Mouse (Mus musculus) lung, adult 2 months (tissue): ENCODE measurements at regions not wholly inside any gene's neighbourhood (a gene's known extent, or its start where the extent isn't known, plus 50 kb on each side); places are given as distances from the start of the nearest gene placed in this dataset.

Experiments used
- DNase-seq: peaks from one replicate; pipeline ENCODE4 v3.0.0; 2022
- H3K4me1 ChIP-seq: fragments of 200-500 bp; 2 replicates; pipeline ENCODE4 v1.6.1; 2011; ENCODE audit warnings: low read length; ENCODE audit not compliant: control insufficient read depth, insufficient read depth
- H3K4me3 ChIP-seq: fragments of 200-500 bp; replicated peaks from 2 replicates; pipeline ENCODE3; 2011; ENCODE audit warnings: low read depth, mild to moderate bottlenecking, control low read depth, low read length; ENCODE audit errors: extremely low read depth
- CTCF ChIP-seq: fragments of 200-500 bp; IDR thresholded peaks from 2 replicates; pipeline ENCODE4 v1.5.1; 2011; ENCODE audit warnings: mild to moderate bottlenecking, low read length, control low read depth; ENCODE audit not compliant: insufficient read depth
- POLR2A ChIP-seq: fragments of 200-500 bp; IDR thresholded peaks from 2 replicates; pipeline ENCODE4 v1.6.1; 2011; ENCODE audit warnings: low read depth, mild to moderate bottlenecking, control low read depth, low read length, borderline replicate concordance; ENCODE audit errors: extremely low read depth
- WGBS: fragments of 180-500 bp; shearing (Covaris S2); methylation state at CpG from one replicate; pipeline ENCODE4 v1.1.7; 2018; 5-methylcytosine and 5-hydroxymethylcytosine counted together

DNA sequence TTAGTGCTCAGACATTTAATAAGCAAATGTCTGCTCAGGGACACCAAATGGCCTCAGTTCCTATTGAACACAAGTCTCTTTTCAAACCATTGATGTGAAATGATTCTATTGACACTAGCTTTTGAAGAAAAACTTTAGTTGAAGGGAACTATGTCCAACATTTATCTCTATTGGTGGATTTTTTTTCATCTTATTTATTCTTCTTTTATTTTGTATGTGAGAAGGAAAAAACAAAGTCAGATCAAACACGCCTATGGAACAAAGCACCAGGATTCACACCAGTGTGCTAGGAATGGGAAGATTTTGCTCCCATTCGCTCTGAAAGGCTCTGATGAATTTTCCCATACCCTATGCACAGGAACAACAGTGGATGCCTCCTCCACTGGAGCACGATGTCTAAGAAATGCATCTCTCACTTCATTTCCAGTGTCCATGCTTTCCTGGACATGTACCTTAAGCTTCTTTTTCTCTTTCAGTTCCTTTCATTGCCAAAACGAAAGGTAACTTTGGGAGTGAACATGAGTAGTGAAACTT, 416.4 kb downstream of the Tmem161b start:
- 78% methylated on average over 4 of the region's 4 CpGs for WGBS
- no peak overlapping the region for H3K4me3 ChIP-seq

GRCm38 (mm10) chr13:84639087-84640022, 417.3 kb downstream of the Tmem161b start:
- 75% methylated on average over 6 of the region's 6 CpGs for WGBS

More for the DNA sequence above, 416.4 kb downstream of the Tmem161b start:
- DNase-seq = no peak
- H3K4me1 ChIP-seq = no peaks in the 10 kb centered on the region
- no peak for TF ChIP-seq POLR2A
- no peak for TF ChIP-seq CTCF

GRCm38 (mm10) chr13:84644024-84644423, 421.9 kb downstream of the Tmem161b start:
- TF ChIP-seq CTCF (no peak), POLR2A (no peak)
- 78% methylated on average over 4 of the region's 4 CpGs for WGBS
- no peak overlapping the region for H3K4me3 ChIP-seq
- no peaks in the 10 kb centered on the region for H3K4me1 ChIP-seq
- DNase-seq = no peak

More at GRCm38 (mm10) chr13:84639087-84640022, 417.3 kb downstream of the Tmem161b start:
- DNase-seq = no peak
- no peak for TF ChIP-seq CTCF
- TF ChIP-seq POLR2A = no peak
- H3K4me3 ChIP-seq = no peak overlapping the region
- no peaks in the 10 kb centered on the region for H3K4me1 ChIP-seq

DNA sequence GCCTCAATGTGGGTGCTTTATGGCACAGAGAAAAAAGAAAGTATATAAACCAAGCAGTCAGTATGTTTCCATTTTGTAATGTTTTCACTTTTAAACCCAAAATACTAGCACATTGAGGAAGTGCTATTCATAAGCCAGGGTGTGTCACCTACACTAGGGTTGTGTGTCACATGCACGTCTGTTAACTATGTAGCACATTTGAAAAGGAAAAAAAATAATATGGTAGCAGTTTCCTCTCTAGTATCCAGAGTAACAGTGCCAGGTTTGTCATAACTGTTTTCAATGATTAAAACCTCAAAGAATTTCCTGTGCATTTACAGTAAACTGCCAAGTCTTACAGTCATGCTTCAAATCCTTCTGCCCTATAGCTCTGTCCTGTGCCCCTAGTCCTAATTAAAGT, 424.8 kb downstream of the Tmem161b start:
- WGBS = 30% methylated on average over 1 of the region's 1 CpGs

DNA sequence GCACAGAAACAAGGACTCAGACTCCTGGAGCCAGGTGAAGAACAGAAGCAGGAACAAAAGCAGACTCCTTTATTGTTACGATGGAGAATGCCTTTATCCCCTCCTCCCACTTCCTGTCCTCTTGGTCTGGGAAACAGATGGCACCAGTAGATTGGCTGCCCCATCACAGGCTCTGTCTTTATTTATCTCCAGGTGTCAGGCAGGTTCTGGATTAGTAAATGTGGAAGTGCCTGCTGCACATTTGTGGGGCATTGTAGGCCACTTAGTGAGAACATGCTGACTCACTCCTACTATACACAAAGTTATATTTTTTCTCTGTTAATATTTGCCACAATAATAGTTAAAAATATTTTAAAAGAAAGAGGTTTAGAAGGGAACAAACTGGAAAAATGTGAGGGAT, 426.0 kb downstream of the Tmem161b start:
- DNase-seq = no peak
- Histone ChIP-seq H3K4me1 (no peaks in the 10 kb centered on the region), H3K4me3 (no peak overlapping the region)
- WGBS = 17% methylated on average over 1 of the region's 1 CpGs
- TF ChIP-seq CTCF = no peak
- TF ChIP-seq POLR2A = no peak

More for the DNA sequence above, 424.8 kb downstream of the Tmem161b start:
- DNase-seq = no peak
- Histone ChIP-seq H3K4me1 (no peaks in the 10 kb centered on the region), H3K4me3 (no peak overlapping the region)
- TF ChIP-seq CTCF = no peak
- no peak for TF ChIP-seq POLR2A

DNA sequence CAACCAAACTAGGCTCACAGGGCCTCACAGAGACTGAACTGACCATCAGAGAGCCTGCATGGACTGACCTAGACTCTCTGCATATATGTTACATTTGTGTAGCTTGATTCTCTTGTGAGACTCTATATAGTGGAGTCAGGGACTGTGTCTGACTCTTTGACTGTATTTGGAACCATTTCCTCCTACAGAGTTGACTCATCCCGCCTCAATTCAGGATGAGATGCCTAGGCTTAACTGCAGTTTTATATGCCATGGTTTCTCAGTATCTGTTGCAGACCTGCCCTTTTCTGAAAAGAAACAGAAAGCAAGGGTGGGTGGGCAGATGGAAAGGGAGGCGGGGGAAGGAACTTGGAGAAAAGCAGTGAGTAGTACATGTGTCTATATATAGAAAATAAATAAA, 441.9 kb downstream of the Tmem161b start:
- TF ChIP-seq CTCF = no peak
- TF ChIP-seq POLR2A = no peak
- 80% methylated on average over 2 of the region's 2 CpGs for WGBS
- H3K4me3 ChIP-seq = no peak overlapping the region

GRCm38 (mm10) chr13:84680971-84681370, 458.9 kb downstream of the Tmem161b start:
- Histone ChIP-seq H3K4me1 (no peaks in the 10 kb centered on the region), H3K4me3 (no peak overlapping the region)
- no peak for DNase-seq
- WGBS = 43% methylated on average over 2 of the region's 2 CpGs
- TF ChIP-seq POLR2A = no peak
- no peak for TF ChIP-seq CTCF

More for the DNA sequence above, 441.9 kb downstream of the Tmem161b start:
- no peak for DNase-seq
- no peaks in the 10 kb centered on the region for H3K4me1 ChIP-seq

GRCm38 (mm10) chr13:84685930-84686329, 463.8 kb downstream of the Tmem161b start:
- H3K4me1 ChIP-seq = no peaks in the 10 kb centered on the region
- H3K4me3 ChIP-seq = no peak overlapping the region
- TF ChIP-seq CTCF (no peak), POLR2A (no peak)
- DNase-seq = no peak
- WGBS = 48% methylated on average over 2 of the region's 2 CpGs

- no peak for DNase-seq
- no peak for TF ChIP-seq POLR2A
- TF ChIP-seq CTCF = no peak
- WGBS = 91% methylated on average over 2 of the region's 2 CpGs
- no peaks in the 10 kb centered on the region for H3K4me1 ChIP-seq
- no peak overlapping the region for H3K4me3 ChIP-seq
Measured at GRCm38 (mm10) chr13:84693462-84693861, 471.4 kb downstream of the Tmem161b start.

GRCm38 (mm10) chr13:84698472-84699080, 476.5 kb downstream of the Tmem161b start:
- Histone ChIP-seq H3K4me3 (no peak overlapping the region), H3K4me1 (no peaks in the 10 kb centered on the region)
- TF ChIP-seq CTCF = no peak
- TF ChIP-seq POLR2A = no peak
- no peak for DNase-seq
- 39% methylated on average over 3 of the region's 3 CpGs for WGBS
